Mouse (Mus musculus) thymus, postnatal 0 days (tissue): Measurements from ENCODE around the gene Agbl3. TPM values are rescaled to one million over a fixed set of nuclear protein-coding genes. Genes with fewer than 3 reads are reported as not detected.

ENCODE experiments used
- DNase-seq: peaks from one replicate; pipeline ENCODE4 v3.0.0-alpha.2; 2015; ENCODE audit warnings: low spot score
- polyA plus RNA-seq: library from polyadenylated mRNA; unstranded; fragments of >200 nt; fragmentation: Nextera tagmentation; extraction: Ambion mirVana; gene quantifications from 2 replicates; pipeline ENCODE4 v1.2.1, GENCODE M21; 2015

The Agbl3 gene
- polyA plus RNA-seq, 1 experiment from 2014 or later = 8.8 TPM

GRCm38 (mm10) chr6:34872871-34873270 is 92.6 kb downstream of the Agbl3 start:
- no peak for DNase-seq

- peak; percentile 29 for DNase-seq
Observed at GRCm38 (mm10) chr6:34874101-34874921, 94.1 kb downstream of the Agbl3 start.

GRCm38 (mm10) chr6:34875268-34875761 is 95.1 kb downstream of the Agbl3 start:
- DNase-seq = peak; percentile 89

- DNase-seq = peak; percentile 39
Observed at GRCm38 (mm10) chr6:34875966-34876834, 96.0 kb downstream of the Agbl3 start.

- DNase-seq = peak; percentile 21
Observed at GRCm38 (mm10) chr6:34876835-34877156, 96.6 kb downstream of the Agbl3 start.

GRCm38 (mm10) chr6:34877509-34878321 is 97.5 kb downstream of the Agbl3 start, which contains the start of gene Cyren:
Cyren (minus strand) TSS chr6:34878060.
- DNase-seq = peak; percentile 97

GRCm38 (mm10) chr6:34879101-34879740 is 99.0 kb downstream of the Agbl3 start:
- no peak for DNase-seq

- peak; percentile 65 for DNase-seq
Observed at GRCm38 (mm10) chr6:34879911-34880475, 99.8 kb downstream of the Agbl3 start.

GRCm38 (mm10) chr6:34884724-34885123 is 104.5 kb downstream of the Agbl3 start:
- DNase-seq = no peak

GRCm38 (mm10) chr6:34887131-34887850 is 107.1 kb downstream of the Agbl3 start:
- DNase-seq = no peak

GRCm38 (mm10) chr6:34889185-34889584 is 109.0 kb downstream of the Agbl3 start:
- no peak for DNase-seq

- DNase-seq = no peak
Observed at GRCm38 (mm10) chr6:34895569-34895968, 115.3 kb downstream of the Agbl3 start.

- DNase-seq = no peak
Observed at GRCm38 (mm10) chr6:34896168-34896780, 116.0 kb downstream of the Agbl3 start.

- DNase-seq = no peak
Observed at GRCm38 (mm10) chr6:34899127-34899526, 118.9 kb downstream of the Agbl3 start.

- no peak for DNase-seq
Observed at GRCm38 (mm10) chr6:34900990-34901389, 120.8 kb downstream of the Agbl3 start.

- no peak for DNase-seq
Observed at GRCm38 (mm10) chr6:34901911-34902444, 121.7 kb downstream of the Agbl3 start.

GRCm38 (mm10) chr6:34902578-34902977 is 122.3 kb downstream of the Agbl3 start:
- no peak for DNase-seq

GRCm38 (mm10) chr6:34903441-34903840 is 123.2 kb downstream of the Agbl3 start:
- DNase-seq = no peak

GRCm38 (mm10) chr6:34903851-34904250 is 123.6 kb downstream of the Agbl3 start:
- no peak for DNase-seq
